Mouse (Mus musculus) CH12F3 (cell line): ENCODE results near the gene Sae1.

Source experiments
- in situ Hi-C: fragments of 300-500 bp; cut with MboI; formaldehyde crosslinking; loops from 2 replicates; pipeline ENCODE4 v1.14.3; 2020; ENCODE audit warnings: low sequenced_read_pairs

The Sae1 gene

GRCm38 (mm10) chr7:16284904-16285303 lies 102.7 kb downstream of the Sae1 start:
- in situ Hi-C loops, result no loop called here

- in situ Hi-C loops, result no loop called here
Observed at GRCm38 (mm10) chr7:16284001-16284400, 103.6 kb downstream of the Sae1 start.

DNA sequence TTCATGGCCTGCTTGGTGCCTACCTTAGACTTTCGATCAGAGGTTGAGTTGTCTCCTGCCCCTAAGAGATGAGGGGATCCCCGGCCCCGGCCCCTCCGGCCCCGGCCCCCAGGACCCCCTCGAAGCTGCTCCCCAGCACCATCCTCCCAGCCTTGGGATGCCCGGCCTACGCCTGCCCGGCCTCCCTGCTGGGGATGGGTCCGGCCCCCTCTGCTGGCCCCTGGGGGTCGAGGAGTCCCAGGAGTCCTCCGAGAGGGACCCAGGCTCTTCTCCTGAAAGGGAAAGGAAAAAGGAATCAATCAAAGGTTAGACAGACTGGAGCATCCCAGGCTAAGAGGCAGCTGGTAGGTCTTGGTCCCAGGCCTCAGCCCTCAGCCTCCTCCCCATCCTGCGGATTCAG lies 105.3 kb downstream of the Sae1 start:
- in situ Hi-C loops, result no loop called here

DNA sequence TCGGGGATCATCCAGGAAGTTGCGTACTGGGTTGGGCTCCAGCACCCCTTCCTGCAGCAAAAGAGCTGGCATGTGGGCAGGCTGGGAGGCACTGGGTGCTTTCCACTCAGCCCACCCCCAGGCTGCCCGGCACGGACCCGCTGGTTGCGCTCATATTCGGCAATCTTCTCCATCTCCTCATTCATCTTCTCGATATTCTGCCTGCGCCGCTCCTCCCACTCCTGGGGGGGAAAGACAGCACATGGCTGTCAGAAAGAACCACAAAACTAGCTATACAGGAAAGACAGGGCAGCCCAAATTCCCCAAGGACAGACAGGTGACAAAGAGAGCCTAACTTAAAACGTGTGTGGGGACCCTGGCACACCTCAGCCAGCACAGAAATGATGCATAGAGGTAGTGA lies 106.9 kb downstream of the Sae1 start:
- in situ Hi-C loops, result no loop called here

- in situ Hi-C loops, result no loop called here
Observed at GRCm38 (mm10) chr7:16274922-16275890, 112.4 kb downstream of the Sae1 start.

- in situ Hi-C loops, result no loop called here
Observed at GRCm38 (mm10) chr7:16273766-16274140, 113.9 kb downstream of the Sae1 start.

GRCm38 (mm10) chr7:16273081-16273765 lies 114.4 kb downstream of the Sae1 start, which contains the start of gene Inafm1:
Inafm1 (minus strand) TSS chr7:16273617.
- in situ Hi-C loops, result no loop called here

DNA sequence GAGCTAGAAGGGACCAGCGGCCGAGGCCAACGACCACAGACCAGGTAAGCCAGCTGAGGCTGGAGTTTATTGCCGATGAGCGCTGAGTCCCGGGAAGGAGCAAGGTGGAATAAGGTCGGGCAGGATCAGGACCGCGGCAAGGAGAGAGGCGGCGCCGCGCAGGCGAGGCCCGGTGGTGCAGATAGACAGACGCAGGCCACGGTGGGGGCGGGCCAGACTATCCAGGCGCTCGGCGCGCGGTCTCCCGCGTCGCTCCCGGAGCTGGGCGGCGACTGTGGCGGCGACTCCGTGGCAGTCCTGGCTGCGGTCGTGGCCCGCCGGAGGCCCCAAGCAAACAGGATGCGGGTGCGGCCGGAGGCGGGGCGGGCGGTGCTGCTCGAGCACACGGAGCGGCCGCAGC lies 114.9 kb downstream of the Sae1 start:
- in situ Hi-C loops, result no loop called here

- in situ Hi-C loops, result no loop called here
Observed at GRCm38 (mm10) chr7:16271139-16271538, 116.5 kb downstream of the Sae1 start.
